ENCODE assay signal across 24 mouse cellular contexts in genomic region chr10:50063392-50063791, GRCm38 (mm10).
DNase-seq lines count a peak whose midpoint lies in the region; ATAC-seq lines count a peak whose summit lies in the region.
"Had no signal": no experiment of that assay in that cellular context is flagged by ENCODE, and none has a peak within 500 bp of the region (broad histone marks: within the 10 kb centered on the region; RNA-seq: fewer than 3 reads in every experiment).

No protein-coding gene starts in this region.

- WGBS in forebrain, embryonic 14.5 days: 35% methylated on average over 1 of the region's 1 CpGs
- WGBS in forebrain, embryonic 11.5 days: 48% methylated on average over 1 of the region's 1 CpGs

- H3K27ac ChIP-seq in forebrain, embryonic 14.5 days (ENCODE audit: low read depth, low read length): no peak overlapping the region
- H3K27ac ChIP-seq in forebrain, embryonic 11.5 days (ENCODE audit: low read depth, low read length): no peak overlapping the region
- H3K27ac ChIP-seq: embryonic facial prominence, embryonic 15.5 days; forebrain, embryonic 10.5 days; heart, embryonic 15.5 days; hindbrain, embryonic 13.5 days; intestine, embryonic 15.5 days; kidney, embryonic 15.5 days had no signal

- peak; percentile 10 for DNase-seq in forebrain, embryonic 14.5 days (ENCODE audit: low spot score)
- no peak for DNase-seq in forebrain, embryonic 11.5 days (ENCODE audit: low spot score)
- DNase-seq in cerebellum, adult 18-20 months: peak; percentile 64 to 73
- peak; percentile 87 for DNase-seq in cerebellum, adult 9-11 months
- DNase-seq in cerebellum, postnatal 36 days: peak; percentile 49 to 65
- no peak for DNase-seq in right cerebral cortex, postnatal 36 days (ENCODE audit: low spot score in 2 of 2)
- DNase-seq in spleen, postnatal 14 days (ENCODE audit: low spot score in 2 of 2): no peak
- no peak for DNase-seq in adrenal gland, postnatal 36 days
- DNase-seq: adrenal gland, postnatal 10 days; embryo, embryonic 11 days; gastrocnemius, postnatal 10 days; heart, adult 18-20 months; heart, postnatal 14 days; kidney, adult 18-20 months had no signal

- H3K4me1 ChIP-seq in forebrain, embryonic 14.5 days (ENCODE audit: control insufficient read depth, insufficient read depth, low read length): no peaks in the 10 kb centered on the region
- no peaks in the 10 kb centered on the region for H3K4me1 ChIP-seq in forebrain, embryonic 11.5 days (replicated peaks; ENCODE audit: control insufficient read depth, insufficient read depth, low read length)
- H3K4me1 ChIP-seq: embryonic facial prominence, embryonic 15.5 days; forebrain, embryonic 10.5 days; heart, embryonic 15.5 days; hindbrain, embryonic 13.5 days; intestine, embryonic 15.5 days; kidney, embryonic 15.5 days had no signal

- no peaks in the 10 kb centered on the region for H3K36me3 ChIP-seq in forebrain, embryonic 14.5 days (ENCODE audit: control insufficient read depth, insufficient read depth, low read length)
- H3K36me3 ChIP-seq in forebrain, embryonic 11.5 days (ENCODE audit: control insufficient read depth, insufficient read depth, low read length): no peaks in the 10 kb centered on the region
- H3K36me3 ChIP-seq: embryonic facial prominence, embryonic 15.5 days; forebrain, embryonic 10.5 days; heart, embryonic 15.5 days; hindbrain, embryonic 13.5 days; intestine, embryonic 15.5 days; kidney, embryonic 15.5 days had no signal

- H3K27me3 ChIP-seq in forebrain, embryonic 14.5 days (replicated peaks; ENCODE audit: control insufficient read depth, insufficient read depth, low read length): no peaks in the 10 kb centered on the region
- no peaks in the 10 kb centered on the region for H3K27me3 ChIP-seq in forebrain, embryonic 11.5 days (ENCODE audit: control insufficient read depth, insufficient read depth, low read length)
- H3K27me3 ChIP-seq: CH12.LX; embryonic facial prominence, embryonic 15.5 days; heart, embryonic 15.5 days; hindbrain, embryonic 13.5 days; intestine, embryonic 15.5 days; kidney, embryonic 15.5 days had no signal

- no peak overlapping the region for H3K4me3 ChIP-seq in forebrain, embryonic 14.5 days (ENCODE audit: low read depth, low read length)
- H3K4me3 ChIP-seq in forebrain, embryonic 11.5 days (ENCODE audit: low read depth, low read length): no peak overlapping the region
- H3K4me3 ChIP-seq: embryonic facial prominence, embryonic 15.5 days; erythroblast, embryonic 14.5 days; forebrain, embryonic 10.5 days; heart, embryonic 15.5 days; hindbrain, embryonic 13.5 days; intestine, embryonic 15.5 days; kidney, embryonic 15.5 days had no signal

- H3K9ac ChIP-seq in forebrain, embryonic 14.5 days (ENCODE audit: low read length): no peak overlapping the region
- H3K9ac ChIP-seq in forebrain, embryonic 11.5 days (ENCODE audit: low read length): no peak overlapping the region
- H3K9ac ChIP-seq: embryonic facial prominence, embryonic 15.5 days; heart, embryonic 15.5 days; hindbrain, embryonic 13.5 days; intestine, embryonic 15.5 days; kidney, embryonic 15.5 days had no signal

- no peaks in the 10 kb centered on the region for H3K9me3 ChIP-seq in forebrain, embryonic 14.5 days (replicated peaks; ENCODE audit: control insufficient read depth, low read length)
- no peaks in the 10 kb centered on the region for H3K9me3 ChIP-seq in forebrain, embryonic 11.5 days (ENCODE audit: control insufficient read depth, low read length)
- H3K9me3 ChIP-seq: embryonic facial prominence, embryonic 15.5 days; forebrain, embryonic 10.5 days; heart, embryonic 15.5 days; hindbrain, embryonic 13.5 days; intestine, embryonic 15.5 days; kidney, embryonic 15.5 days had no signal

- ATAC-seq in forebrain, embryonic 14.5 days: no peak
- no peak for ATAC-seq in forebrain, embryonic 11.5 days (replicated peaks; ENCODE audit: low FRiP score)
- ATAC-seq: forebrain, embryonic 16.5 days; intestine, embryonic 15.5 days had no signal

- no peak overlapping the region for H3K4me2 ChIP-seq in forebrain, embryonic 14.5 days (ENCODE audit: low read length)
- no peak overlapping the region for H3K4me2 ChIP-seq in forebrain, embryonic 11.5 days (ENCODE audit: low read depth, low read length, severe bottlenecking)
- H3K4me2 ChIP-seq: embryonic facial prominence, embryonic 15.5 days; heart, embryonic 11.5 days; heart, embryonic 15.5 days; hindbrain, embryonic 13.5 days; intestine, embryonic 15.5 days; kidney, embryonic 15.5 days had no signal

Comparison
In these comparisons a context has a peak if more than half of its experiments do, and no peak if none do; other contexts are left out.
1. DNase-seq: peak in forebrain, embryonic 14.5 days (single experiment), cerebellum, adult 18-20 months (2 of 2), cerebellum, adult 9-11 months (single experiment) and cerebellum, postnatal 36 days (2 of 2); none in forebrain, embryonic 11.5 days (single experiment), right cerebral cortex, postnatal 36 days (0 of 2), spleen, postnatal 14 days (0 of 2) and adrenal gland, postnatal 36 days (0 of 2).